Mouse (Mus musculus) adrenal gland, postnatal 14 days (tissue): ENCODE results near the gene Sapcd1. TPM values are rescaled to one million over a fixed set of nuclear protein-coding genes. Genes with fewer than 3 reads are reported as not detected.

Source experiments
- DNase-seq: peaks from one replicate; pipeline ENCODE4 v3.0.0; 2021; ENCODE audit warnings: mixed read lengths
- total RNA-seq: library from RNA; stranded (reverse); gene quantifications from 2 replicates; pipeline ENCODE4 v1.2.3, GENCODE M21; 2021

Gene Sapcd1
- total RNA-seq, 1 experiment from 2014 or later: 1.3 TPM

GRCm38 (mm10) chr17:34980655-34981054, 47.2 kb downstream of the Sapcd1 start:
- DNase-seq: peak; percentile 45

DNA sequence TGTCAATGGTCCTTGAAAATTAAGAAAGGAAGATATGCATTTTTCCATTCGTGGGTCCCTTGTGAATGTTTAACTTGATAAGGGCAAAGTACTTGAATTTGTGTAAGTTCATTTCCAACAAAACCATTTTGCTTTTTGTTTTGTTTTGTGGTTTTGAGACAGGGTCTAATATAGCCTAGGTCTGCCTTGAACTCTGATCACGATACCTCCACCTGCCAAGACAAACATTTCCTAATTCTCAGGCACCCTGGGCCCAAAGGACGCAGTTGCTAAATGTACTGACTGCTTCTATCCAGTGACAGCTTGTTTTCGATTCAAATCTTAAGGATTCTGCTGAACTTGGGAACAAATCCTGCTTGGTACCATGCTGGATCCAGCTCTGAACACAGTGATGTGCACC, 48.2 kb downstream of the Sapcd1 start:
- no peak for DNase-seq

DNA sequence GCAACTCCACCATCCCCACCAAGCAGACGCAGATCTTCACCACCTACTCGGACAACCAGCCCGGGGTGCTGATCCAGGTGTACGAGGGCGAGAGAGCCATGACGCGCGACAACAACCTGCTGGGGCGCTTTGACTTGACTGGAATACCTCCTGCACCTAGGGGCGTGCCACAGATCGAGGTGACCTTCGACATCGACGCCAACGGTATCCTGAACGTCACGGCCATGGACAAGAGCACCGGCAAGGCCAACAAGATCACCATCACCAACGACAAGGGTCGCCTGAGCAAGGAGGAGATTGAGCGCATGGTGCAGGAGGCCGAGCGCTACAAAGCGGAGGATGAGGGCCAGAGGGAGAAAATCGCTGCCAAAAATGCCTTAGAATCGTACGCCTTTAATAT, 49.6 kb downstream of the Sapcd1 start:
- DNase-seq: no peak

GRCm38 (mm10) chr17:34977000-34977399, 50.8 kb downstream of the Sapcd1 start:
- no peak for DNase-seq

Other genes starting within 250 kb of the Sapcd1 start
- gene Cyp21a1, start 223.5 kb downstream of the Sapcd1 start, total RNA-seq: 3,653 and 3,825 TPM in 2 replicates
- gene Stk19, start 191.1 kb downstream of the Sapcd1 start, total RNA-seq: 38.0 and 38.6 TPM in 2 replicates
- 65.0 and 65.5 TPM in 2 replicates for gene Dxo, start 191.0 kb downstream of the Sapcd1 start, total RNA-seq
- 55.0 and 60.0 TPM in 2 replicates for gene Skiv2l, start 177.8 kb downstream of the Sapcd1 start, total RNA-seq
- 54.4 and 58.4 TPM in 2 replicates for gene Nelfe, start 177.6 kb downstream of the Sapcd1 start, total RNA-seq
- 36.2 and 180 TPM in 2 replicates for gene Cfb, start 165.5 kb downstream of the Sapcd1 start, total RNA-seq
- 13.8 and 15.2 TPM in 2 replicates for gene Zbtb12, start 148.5 kb downstream of the Sapcd1 start, total RNA-seq
- gene Gm20547, start 146.0 kb downstream of the Sapcd1 start, total RNA-seq: not detected in 2 replicates
- gene C2, start 129.8 kb downstream of the Sapcd1 start, total RNA-seq: 43.2 and 54.5 TPM in 2 replicates
- gene Ehmt2, start 129.5 kb downstream of the Sapcd1 start, total RNA-seq: 112 and 134 TPM in 2 replicates
- gene Slc44a4, start 113.5 kb downstream of the Sapcd1 start, total RNA-seq: 1.5 and 1.7 TPM in 2 replicates
- 19.3 and 25.2 TPM in 2 replicates for gene Neu1, start 96.8 kb downstream of the Sapcd1 start, total RNA-seq
- 29.6 and 90.6 TPM in 2 replicates for gene Hspa1b, start 68.8 kb downstream of the Sapcd1 start, total RNA-seq
- gene Gm20481, start 58.1 kb downstream of the Sapcd1 start, total RNA-seq: not detected in 2 replicates
- 12.7 and 38.7 TPM in 2 replicates for gene Hspa1a, start 55.9 kb downstream of the Sapcd1 start, total RNA-seq
- gene Hspa1l, start 55.3 kb downstream of the Sapcd1 start, total RNA-seq: 0.34 and 0.37 TPM in 2 replicates
- gene Lsm2, start 46.2 kb downstream of the Sapcd1 start, total RNA-seq: 39.4 and 44.2 TPM in 2 replicates
- gene Vars, start 27.0 kb downstream of the Sapcd1 start, total RNA-seq: 55.3 and 71.7 TPM in 2 replicates
- gene Vwa7, start 11.4 kb downstream of the Sapcd1 start, total RNA-seq: 0.85 and 1.2 TPM in 2 replicates
- 1.8 and 3.6 TPM in 2 replicates for gene Msh5, start 18.7 kb upstream of the Sapcd1 start, total RNA-seq
- gene Clic1, start 21.9 kb upstream of the Sapcd1 start, total RNA-seq: 83.0 and 109 TPM in 2 replicates
- gene Ddah2, start 31.0 kb upstream of the Sapcd1 start, total RNA-seq: 24.2 and 30.6 TPM in 2 replicates
- gene Ly6g6c, start 37.4 kb upstream of the Sapcd1 start, total RNA-seq: not detected in 2 replicates
- gene Mpig6b, start 38.2 kb upstream of the Sapcd1 start, total RNA-seq: 0.26 and 0.71 TPM in 2 replicates
- not detected in 2 replicates for gene Ly6g6e, start 48.9 kb upstream of the Sapcd1 start, total RNA-seq
- 1.1 and 1.7 TPM in 2 replicates for gene Ly6g6d, start 50.0 kb upstream of the Sapcd1 start, total RNA-seq
- gene Ly6g6f, start 57.6 kb upstream of the Sapcd1 start, total RNA-seq: not detected in 2 replicates
- 69.7 and 76.3 TPM in 2 replicates for gene Abhd16a, start 61.2 kb upstream of the Sapcd1 start, total RNA-seq
- gene Ly6g5c, start 80.3 kb upstream of the Sapcd1 start, total RNA-seq: not detected in 2 replicates
- 0.33 and 1.1 TPM in 2 replicates for gene Ly6g5b, start 87.4 kb upstream of the Sapcd1 start, total RNA-seq
- gene Gpank1, start 93.4 kb upstream of the Sapcd1 start, total RNA-seq: 11.3 and 12.3 TPM in 2 replicates
- 210 and 214 TPM in 2 replicates for gene Csnk2b, start 94.0 kb upstream of the Sapcd1 start, total RNA-seq
- 23.6 and 24.8 TPM in 2 replicates for gene D17H6S53E, start 98.4 kb upstream of the Sapcd1 start, total RNA-seq
- gene Apom, start 104.0 kb upstream of the Sapcd1 start, total RNA-seq: 3.3 and 35.6 TPM in 2 replicates
- 357 and 375 TPM in 2 replicates for gene Bag6, start 107.2 kb upstream of the Sapcd1 start, total RNA-seq
- gene Prrc2a, start 136.9 kb upstream of the Sapcd1 start, total RNA-seq: 246 and 247 TPM in 2 replicates
- gene Aif1, start 148.1 kb upstream of the Sapcd1 start, total RNA-seq: 3.3 and 5.6 TPM in 2 replicates
- 5.6 and 11.9 TPM in 2 replicates for gene Lst1, start 160.4 kb upstream of the Sapcd1 start, total RNA-seq
- 4.3 and 35.6 TPM in 2 replicates for gene Ltb, start 166.4 kb upstream of the Sapcd1 start, total RNA-seq
- gene Tnf, start 174.0 kb upstream of the Sapcd1 start, total RNA-seq: 0.33 and 1.4 TPM in 2 replicates
- 0.33 and 2.7 TPM in 2 replicates for gene Lta, start 177.3 kb upstream of the Sapcd1 start, total RNA-seq
- gene Gm16181, start 192.8 kb upstream of the Sapcd1 start, total RNA-seq: 0.67 TPM in 1 of 2 replicates, not detected in the other
- 7.0 and 8.2 TPM in 2 replicates for gene Atp6v1g2, start 205.6 kb upstream of the Sapcd1 start, total RNA-seq
- gene Nfkbil1, start 207.8 kb upstream of the Sapcd1 start, total RNA-seq: 15.3 and 17.7 TPM in 2 replicates
- gene Ddx39b, start 213.7 kb upstream of the Sapcd1 start, total RNA-seq: 200 and 232 TPM in 2 replicates
- gene H2-D1, start 234.7 kb upstream of the Sapcd1 start, total RNA-seq: 93.3 and 154 TPM in 2 replicates